Mouse (Mus musculus) embryonic fibroblast, embryonic 13.5 days (primary cell): ENCODE results near the gene Gpn3.

ENCODE experiments used
- CTCF ChIP-seq: IDR thresholded peaks from 2 replicates; pipeline ENCODE4 v1.5.1; 2011; ENCODE audit warnings: mild to moderate bottlenecking, control low read depth, low read length, moderate library complexity, borderline replicate concordance; ENCODE audit not compliant: insufficient read depth
- POLR2A ChIP-seq: IDR thresholded peaks from 2 replicates; pipeline ENCODE4 v1.6.1; 2011; ENCODE audit warnings: low read depth, mild to moderate bottlenecking, control low read depth, low read length, moderate library complexity

DNA sequence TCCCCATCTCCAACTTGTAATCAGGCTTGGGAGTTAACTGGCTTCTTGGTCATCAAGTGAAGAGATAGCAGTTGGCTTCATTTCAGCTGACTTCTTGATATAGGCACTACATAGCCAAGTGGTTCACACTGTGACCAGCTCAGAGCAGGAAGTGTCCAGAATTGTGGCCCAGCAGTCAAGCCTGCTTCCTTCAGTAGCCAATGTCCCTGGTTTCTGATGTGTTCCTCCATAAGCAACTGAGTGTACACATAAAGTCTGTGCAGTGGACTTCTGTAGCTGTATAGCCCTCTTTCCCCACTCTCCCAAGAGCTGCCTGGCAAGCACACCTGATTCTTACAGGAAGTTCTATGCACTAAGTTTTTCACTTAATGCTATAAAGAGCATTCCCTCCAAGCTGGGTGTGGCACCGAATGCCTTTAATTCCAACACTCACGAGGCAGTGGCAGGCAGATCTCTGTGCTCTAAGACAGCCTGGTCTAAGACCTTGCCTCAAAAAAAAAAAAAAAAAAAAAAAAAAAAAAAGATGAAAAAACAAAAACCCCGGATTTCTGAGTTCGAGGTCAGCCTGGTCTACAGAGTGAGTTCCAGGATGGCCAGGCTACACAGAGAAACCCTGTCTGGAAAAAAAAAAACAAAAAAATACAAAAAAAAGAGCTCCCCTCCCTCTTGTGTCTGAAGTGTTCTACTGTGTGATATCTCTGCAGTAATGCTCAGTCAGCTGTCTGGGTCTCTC is 5.6 kb downstream of the Gpn3 start:
- TF ChIP-seq CTCF (no peak), POLR2A (no peak)
